Mouse (Mus musculus): ENCODE measurements at regions not wholly inside any gene's neighbourhood (a gene's known extent, or its start where the extent isn't known, plus 50 kb on each side); places are given as distances from the start of the nearest gene placed in this dataset.
A peak's percentile ranks its signal among the peaks of the same experiment; 100 is the strongest.

GRCm38 (mm10) chr13:37134518-37134917 is 84.5 kb upstream of the F13a1 start:
- 83% methylated on average over 2 of the region's 2 CpGs for WGBS
- no peaks in the 10 kb centered on the region for H3K36me3 ChIP-seq (ENCODE audit: control insufficient read depth, insufficient read depth, low read length)
- H3K9me3 ChIP-seq (ENCODE audit: control insufficient read depth, low read length), result no peaks in the 10 kb centered on the region
- ATAC-seq (ENCODE audit: low FRiP score, low TSS enrichment) (no peak), DNase-seq (no peak)
- H3K4me3 ChIP-seq (replicated peaks; ENCODE audit: low read depth, low read length), result no peak overlapping the region
- H3K27me3 ChIP-seq (ENCODE audit: control insufficient read depth, insufficient read depth, low read length), result no peaks in the 10 kb centered on the region
- H3K27ac ChIP-seq (replicated peaks; ENCODE audit: low read depth, low read length), result no peak overlapping the region
- H3K4me1 ChIP-seq (ENCODE audit: control insufficient read depth, insufficient read depth, low read length), result no peaks in the 10 kb centered on the region
- H3K9ac ChIP-seq (replicated peaks; ENCODE audit: low read length), result no peak overlapping the region
- H3K4me2 ChIP-seq (ENCODE audit: low read length), result no peak overlapping the region

- Histone ChIP-seq H3K27ac (replicated peaks; ENCODE audit: low read depth, low read length) (no peak overlapping the region), H3K9me3 (ENCODE audit: control insufficient read depth, low read length) (no peaks in the 10 kb centered on the region), H3K9ac (replicated peaks; ENCODE audit: low read length) (no peak overlapping the region), H3K4me1 (ENCODE audit: control insufficient read depth, insufficient read depth, low read length) (no peaks in the 10 kb centered on the region), H3K36me3 (ENCODE audit: control insufficient read depth, insufficient read depth, low read length) (no peaks in the 10 kb centered on the region), H3K4me2 (ENCODE audit: low read length) (no peak overlapping the region), H3K4me3 (replicated peaks; ENCODE audit: low read depth, low read length) (no peak overlapping the region), H3K27me3 (ENCODE audit: control insufficient read depth, insufficient read depth, low read length) (no peaks in the 10 kb centered on the region)
- ATAC-seq (ENCODE audit: low FRiP score, low TSS enrichment) (no peak), DNase-seq (peak; percentile 13)
- WGBS, result 87% methylated on average over 10 of the region's 10 CpGs
Observed at GRCm38 (mm10) chr13:37130637-37131036, 80.6 kb upstream of the F13a1 start.

- Histone ChIP-seq H3K36me3 (ENCODE audit: control insufficient read depth, insufficient read depth, low read length) (no peaks in the 10 kb centered on the region), H3K4me1 (ENCODE audit: control insufficient read depth, insufficient read depth, low read length) (no peaks in the 10 kb centered on the region), H3K4me2 (ENCODE audit: low read length) (no peak overlapping the region), H3K9me3 (ENCODE audit: control insufficient read depth, low read length) (no peaks in the 10 kb centered on the region), H3K27ac (replicated peaks; ENCODE audit: low read depth, low read length) (no peak overlapping the region), H3K9ac (replicated peaks; ENCODE audit: low read length) (no peak overlapping the region), H3K27me3 (ENCODE audit: control insufficient read depth, insufficient read depth, low read length) (no peaks in the 10 kb centered on the region), H3K4me3 (replicated peaks; ENCODE audit: low read depth, low read length) (no peak overlapping the region)
- 96% methylated on average over 4 of the region's 4 CpGs for WGBS
- no peak for ATAC-seq (ENCODE audit: low FRiP score, low TSS enrichment)
- no peak for DNase-seq
Observed at GRCm38 (mm10) chr13:37121602-37122001, 71.6 kb upstream of the F13a1 start.

GRCm38 (mm10) chr13:37120219-37120618 is 70.2 kb upstream of the F13a1 start:
- 82% methylated on average over 2 of the region's 2 CpGs for WGBS
- no peaks in the 10 kb centered on the region for H3K9me3 ChIP-seq (ENCODE audit: control insufficient read depth, low read length)

GRCm38 (mm10) chr13:37114324-37114723 is 64.3 kb upstream of the F13a1 start:
- 85% methylated on average over 5 of the region's 5 CpGs for WGBS
- ATAC-seq (ENCODE audit: low FRiP score, low TSS enrichment) (no peak), DNase-seq (no peak)
- Histone ChIP-seq H3K4me3 (replicated peaks; ENCODE audit: low read depth, low read length) (no peak overlapping the region), H3K9me3 (ENCODE audit: control insufficient read depth, low read length) (no peaks in the 10 kb centered on the region), H3K27ac (replicated peaks; ENCODE audit: low read depth, low read length) (no peak overlapping the region), H3K36me3 (ENCODE audit: control insufficient read depth, insufficient read depth, low read length) (no peaks in the 10 kb centered on the region), H3K4me2 (ENCODE audit: low read length) (no peak overlapping the region), H3K4me1 (ENCODE audit: control insufficient read depth, insufficient read depth, low read length) (no peaks in the 10 kb centered on the region), H3K27me3 (ENCODE audit: control insufficient read depth, insufficient read depth, low read length) (no peaks in the 10 kb centered on the region), H3K9ac (replicated peaks; ENCODE audit: low read length) (no peak overlapping the region)

More at GRCm38 (mm10) chr13:37120219-37120618, 70.2 kb upstream of the F13a1 start:
- ATAC-seq (ENCODE audit: low FRiP score, low TSS enrichment), result no peak
- H3K4me1 ChIP-seq (ENCODE audit: control insufficient read depth, insufficient read depth, low read length), result no peaks in the 10 kb centered on the region
- no peak for DNase-seq
- no peaks in the 10 kb centered on the region for H3K36me3 ChIP-seq (ENCODE audit: control insufficient read depth, insufficient read depth, low read length)
- H3K9ac ChIP-seq (replicated peaks; ENCODE audit: low read length), result no peak overlapping the region
- no peak overlapping the region for H3K4me3 ChIP-seq (replicated peaks; ENCODE audit: low read depth, low read length)
- H3K4me2 ChIP-seq (ENCODE audit: low read length), result no peak overlapping the region
- H3K27ac ChIP-seq (replicated peaks; ENCODE audit: low read depth, low read length), result no peak overlapping the region
- H3K27me3 ChIP-seq (ENCODE audit: control insufficient read depth, insufficient read depth, low read length), result no peaks in the 10 kb centered on the region

GRCm38 (mm10) chr13:37111747-37112146 is 61.7 kb upstream of the F13a1 start:
- no peaks in the 10 kb centered on the region for H3K4me1 ChIP-seq (ENCODE audit: control insufficient read depth, insufficient read depth, low read length)
- WGBS, result 90% methylated on average over 4 of the region's 4 CpGs
- no peak for DNase-seq
- no peak overlapping the region for H3K4me2 ChIP-seq (ENCODE audit: low read length)
- no peak overlapping the region for H3K9ac ChIP-seq (replicated peaks; ENCODE audit: low read length)
- H3K27ac ChIP-seq (replicated peaks; ENCODE audit: low read depth, low read length), result no peak overlapping the region
- H3K4me3 ChIP-seq (replicated peaks; ENCODE audit: low read depth, low read length), result no peak overlapping the region
- H3K27me3 ChIP-seq (ENCODE audit: control insufficient read depth, insufficient read depth, low read length), result no peaks in the 10 kb centered on the region
- H3K9me3 ChIP-seq (ENCODE audit: control insufficient read depth, low read length), result no peaks in the 10 kb centered on the region
- ATAC-seq (ENCODE audit: low FRiP score, low TSS enrichment), result no peak
- H3K36me3 ChIP-seq (ENCODE audit: control insufficient read depth, insufficient read depth, low read length), result no peaks in the 10 kb centered on the region

- no peak overlapping the region for H3K4me3 ChIP-seq (replicated peaks; ENCODE audit: low read depth, low read length)
- no peaks in the 10 kb centered on the region for H3K27me3 ChIP-seq (ENCODE audit: control insufficient read depth, insufficient read depth, low read length)
- H3K9me3 ChIP-seq (ENCODE audit: control insufficient read depth, low read length), result no peaks in the 10 kb centered on the region
- H3K27ac ChIP-seq (replicated peaks; ENCODE audit: low read depth, low read length), result no peak overlapping the region
- DNase-seq (peak; percentile 13), ATAC-seq (ENCODE audit: low FRiP score, low TSS enrichment) (no peak)
- WGBS, result 62% methylated on average over 5 of the region's 5 CpGs
- H3K36me3 ChIP-seq (ENCODE audit: control insufficient read depth, insufficient read depth, low read length), result no peaks in the 10 kb centered on the region
- H3K4me2 ChIP-seq (ENCODE audit: low read length), result no peak overlapping the region
- H3K4me1 ChIP-seq (ENCODE audit: control insufficient read depth, insufficient read depth, low read length), result 0 out of 2 replicates have a peak, but pooled peaks cover 5% of the 10 kb centered on the region
- no peak overlapping the region for H3K9ac ChIP-seq (replicated peaks; ENCODE audit: low read length)
Observed at GRCm38 (mm10) chr13:37107721-37108120, 57.7 kb upstream of the F13a1 start.

- H3K4me2 ChIP-seq (ENCODE audit: low read length), result no peak overlapping the region
- no peak overlapping the region for H3K27ac ChIP-seq (replicated peaks; ENCODE audit: low read depth, low read length)
- no peak overlapping the region for H3K4me3 ChIP-seq (replicated peaks; ENCODE audit: low read depth, low read length)
- ATAC-seq (ENCODE audit: low FRiP score, low TSS enrichment), result no peak
- H3K9ac ChIP-seq (replicated peaks; ENCODE audit: low read length), result no peak overlapping the region
- WGBS, result 88% methylated on average over 5 of the region's 5 CpGs
- 0 out of 2 replicates have a peak, but pooled peaks cover 5% of the 10 kb centered on the region for H3K4me1 ChIP-seq (ENCODE audit: control insufficient read depth, insufficient read depth, low read length)
- no peaks in the 10 kb centered on the region for H3K9me3 ChIP-seq (ENCODE audit: control insufficient read depth, low read length)
- DNase-seq, result no peak
- H3K27me3 ChIP-seq (ENCODE audit: control insufficient read depth, insufficient read depth, low read length), result no peaks in the 10 kb centered on the region
- no peaks in the 10 kb centered on the region for H3K36me3 ChIP-seq (ENCODE audit: control insufficient read depth, insufficient read depth, low read length)
Observed at GRCm38 (mm10) chr13:37106009-37106408, 56.0 kb upstream of the F13a1 start.

GRCm38 (mm10) chr13:37104410-37105294 is 54.6 kb upstream of the F13a1 start:
- Histone ChIP-seq H3K27me3 (ENCODE audit: control insufficient read depth, insufficient read depth, low read length) (no peaks in the 10 kb centered on the region), H3K4me2 (ENCODE audit: low read length) (no peak overlapping the region), H3K27ac (replicated peaks; ENCODE audit: low read depth, low read length) (peak overlapping the region; percentile 67; the same call in 1 of the 2 replicates), H3K36me3 (ENCODE audit: control insufficient read depth, insufficient read depth, low read length) (no peaks in the 10 kb centered on the region), H3K9me3 (ENCODE audit: control insufficient read depth, low read length) (no peaks in the 10 kb centered on the region), H3K9ac (replicated peaks; ENCODE audit: low read length) (no peak overlapping the region), H3K4me1 (ENCODE audit: control insufficient read depth, insufficient read depth, low read length) (0 out of 2 replicates have a peak, but pooled peaks cover 5% of the 10 kb centered on the region), H3K4me3 (replicated peaks; ENCODE audit: low read depth, low read length) (no peak overlapping the region)
- peak; percentile 23 for DNase-seq
- ATAC-seq (ENCODE audit: low FRiP score, low TSS enrichment), result peak; percentile 51
- 62% methylated on average over 9 of the region's 9 CpGs for WGBS
